Mouse (Mus musculus) lung, adult 10 weeks (tissue): ENCODE results near the gene Tnfsf10. TPM values are rescaled to one million over a fixed set of nuclear protein-coding genes. Genes with fewer than 3 reads are reported as not detected.

ENCODE experiments used
- polyA plus RNA-seq: library from polyadenylated mRNA; stranded (reverse); fragments of 350-450 nt; fragmentation: Illumina TruSeq; extraction: RNeasy Lipid Tissue Mini Kit (QIAGEN cat#74804); gene quantifications from one replicate; pipeline ENCODE4 v1.2.3, GENCODE M21; 2014; ENCODE audit warnings: low read depth, low replicate concordance; ENCODE audit not compliant: insufficient read depth

The Tnfsf10 gene
- 19.0 TPM for polyA plus RNA-seq

GRCm38 (mm10) chr3:27316559-27317287 lies at the start of gene Tnfsf10:
Gene Tnfsf10 (plus strand): TSS chr3:27317028.

DNA sequence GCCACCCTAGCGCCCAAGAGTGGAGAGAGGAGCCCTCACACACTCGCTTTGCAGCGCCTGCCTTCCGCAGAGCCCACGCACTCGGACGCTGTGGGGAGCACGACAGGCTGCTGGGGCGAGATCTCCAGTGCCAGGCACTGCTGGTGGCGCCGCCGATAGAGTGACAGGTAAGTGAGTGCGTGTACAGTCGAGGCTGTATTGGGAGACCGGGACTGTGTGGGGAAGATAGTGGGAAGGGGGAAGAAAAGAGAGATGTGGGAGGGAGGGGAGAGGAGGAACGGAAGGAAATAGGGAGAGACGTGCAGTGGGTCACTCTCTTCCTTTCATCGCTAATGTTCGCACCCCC lies 54.4 kb downstream of the Tnfsf10 start, which contains the start of gene Ghsr:
Gene Ghsr, plus strand, starts transcription at position 76 of the 346 bp plus-strand sequence.

Other genes starting within 250 kb of the Tnfsf10 start
- 1.0 TPM for gene Ect2, start 163.2 kb upstream of the Tnfsf10 start, polyA plus RNA-seq
- gene Nceh1, start 134.1 kb upstream of the Tnfsf10 start, polyA plus RNA-seq = 22.6 TPM
- not detected for gene Ghsr, start 54.3 kb downstream of the Tnfsf10 start, polyA plus RNA-seq